Mouse (Mus musculus) midbrain, postnatal 0 days (tissue): ENCODE measurements at regions not wholly inside any gene's neighbourhood (a gene's known extent, or its start where the extent isn't known, plus 50 kb on each side); places are given as distances from the start of the nearest gene placed in this dataset.
"Not testable (repeated sequence)": the region's sequence is repeated elsewhere in the genome, so short reads cannot be mapped to it uniquely, and the experiment has no call there.

ENCODE experiments used
- ATAC-seq: fragments of 200-750 bp; cut with Nextera tagmentation; 2 replicates; pipeline ENCODE4 v1.8.0; 2017; ENCODE audit warnings: moderate number of reproducible peaks, mild to moderate bottlenecking, moderate TSS enrichment, moderate library complexity; ENCODE audit not compliant: low FRiP score
- DNase-seq: peaks from one replicate; pipeline ENCODE4 v3.0.0-alpha.2; 2015; ENCODE audit warnings: low spot score
- H3K27ac ChIP-seq: fragments of 300-500 bp; sonication (generic); 2 replicates; pipeline ENCODE4 v1.5.1; 2014; ENCODE audit warnings: low read depth, mild to moderate bottlenecking, low read length, mixed read lengths
- H3K27me3 ChIP-seq: fragments of 300-500 bp; sonication (generic); 2 replicates; pipeline ENCODE4 v1.6.1; 2014; ENCODE audit warnings: low read length, control low read depth, mixed read lengths; ENCODE audit not compliant: insufficient read depth
- H3K36me3 ChIP-seq: fragments of 300-500 bp; sonication (generic); 2 replicates; pipeline ENCODE4 v1.6.1; 2014; ENCODE audit warnings: low read length, control low read depth, mixed read lengths; ENCODE audit not compliant: insufficient read depth
- H3K4me1 ChIP-seq: fragments of 300-500 bp; sonication (generic); 2 replicates; pipeline ENCODE4 v1.6.1; 2014; ENCODE audit warnings: mild to moderate bottlenecking, control low read depth, antibody characterized with exemption, low read length, mixed read lengths; ENCODE audit not compliant: insufficient read depth
- H3K4me2 ChIP-seq: fragments of 300-500 bp; sonication (generic); 2 replicates; pipeline ENCODE4 v1.6.1; 2014; ENCODE audit warnings: low read depth, mild to moderate bottlenecking, low read length, mixed read lengths; ENCODE audit not compliant: poor library complexity, severe bottlenecking
- H3K4me3 ChIP-seq: fragments of 300-500 bp; sonication (generic); 2 replicates; pipeline ENCODE4 v1.5.1; 2014; ENCODE audit warnings: low read depth, mild to moderate bottlenecking, low read length, moderate library complexity
- H3K9ac ChIP-seq: fragments of 300-500 bp; sonication (generic); replicated peaks from 2 replicates; pipeline ENCODE4 v1.6.1; 2014; ENCODE audit warnings: mild to moderate bottlenecking, low read length, moderate library complexity, mixed read lengths; ENCODE audit not compliant: poor library complexity, severe bottlenecking
- H3K9me3 ChIP-seq: fragments of 300-500 bp; sonication (generic); 2 replicates; pipeline ENCODE4 v1.6.1; 2016; ENCODE audit warnings: low read length, control low read depth
- CTCF ChIP-seq: IDR thresholded peaks from 2 replicates; pipeline ENCODE4 v1.5.1; 2016; ENCODE audit warnings: antibody characterized with exemption, mild to moderate bottlenecking
- WGBS: fragments of 180-500 bp; shearing (Covaris S2); extraction: QIAGEN DNeasy Blood & Tissue Kit; methylation state at CpG from one replicate; pipeline ENCODE4 v1.1.7; 2014; 5-methylcytosine and 5-hydroxymethylcytosine counted together

- not testable (repeated sequence) for H3K27me3 ChIP-seq, H3K27ac ChIP-seq, H3K4me2 ChIP-seq, H3K36me3 ChIP-seq, H3K9ac ChIP-seq, H3K4me3 ChIP-seq, H3K4me1 ChIP-seq, DNase-seq, H3K9me3 ChIP-seq, ATAC-seq
Measured at GRCm38 (mm10) chr7:93254287-93254686, 174.6 kb downstream of the Fam181b start.

GRCm38 (mm10) chr7:93285748-93286147, 206.1 kb downstream of the Fam181b start:
- H3K27me3 ChIP-seq = no peaks in the 10 kb centered on the region
- H3K4me2 ChIP-seq = no peak overlapping the region
- DNase-seq (no peak), ATAC-seq (no peak)
- no peak overlapping the region for H3K4me3 ChIP-seq
- 68% methylated on average over 3 of the region's 3 CpGs for WGBS
- no peaks in the 10 kb centered on the region for H3K9me3 ChIP-seq
- no peaks in the 10 kb centered on the region for H3K36me3 ChIP-seq
- TF ChIP-seq CTCF = no peak
- no peak overlapping the region for H3K27ac ChIP-seq
- no peaks in the 10 kb centered on the region for H3K4me1 ChIP-seq
- no peak overlapping the region for H3K9ac ChIP-seq

- TF ChIP-seq CTCF = no peak
- H3K4me3 ChIP-seq = no peak overlapping the region
- WGBS = 50% methylated on average over 3 of the region's 3 CpGs
- H3K9me3 ChIP-seq = no peaks in the 10 kb centered on the region
- no peaks in the 10 kb centered on the region for H3K4me1 ChIP-seq
- DNase-seq = no peak
- H3K4me2 ChIP-seq = no peak overlapping the region
- no peak for ATAC-seq
- no peaks in the 10 kb centered on the region for H3K27me3 ChIP-seq
- H3K36me3 ChIP-seq = no peaks in the 10 kb centered on the region
- H3K27ac ChIP-seq = no peak overlapping the region
- no peak overlapping the region for H3K9ac ChIP-seq
Measured at GRCm38 (mm10) chr7:93291457-93291856, 211.8 kb downstream of the Fam181b start.

GRCm38 (mm10) chr7:93291945-93292696, 212.5 kb downstream of the Fam181b start:
- 0 out of 2 replicates have a peak overlapping the region, but pooled peaks have one; percentile 18 for H3K27ac ChIP-seq
- no peaks in the 10 kb centered on the region for H3K4me1 ChIP-seq
- no peak overlapping the region for H3K4me2 ChIP-seq
- 15% methylated on average over 3 of the region's 3 CpGs for WGBS
- no peak overlapping the region for H3K9ac ChIP-seq
- DNase-seq (no peak), ATAC-seq (no peak)
- no peaks in the 10 kb centered on the region for H3K27me3 ChIP-seq
- H3K9me3 ChIP-seq = no peaks in the 10 kb centered on the region
- H3K4me3 ChIP-seq = no peak overlapping the region
- TF ChIP-seq CTCF = no peak
- no peaks in the 10 kb centered on the region for H3K36me3 ChIP-seq

- no peak overlapping the region for H3K27ac ChIP-seq
- no peaks in the 10 kb centered on the region for H3K27me3 ChIP-seq
- WGBS = 42% methylated on average over 1 of the region's 1 CpGs
- no peak for DNase-seq
- no peak for ATAC-seq
- no peak for TF ChIP-seq CTCF
- no peaks in the 10 kb centered on the region for H3K4me1 ChIP-seq
- no peaks in the 10 kb centered on the region for H3K36me3 ChIP-seq
- H3K9ac ChIP-seq = no peak overlapping the region
- H3K4me3 ChIP-seq = no peak overlapping the region
- no peak overlapping the region for H3K4me2 ChIP-seq
- H3K9me3 ChIP-seq = no peaks in the 10 kb centered on the region
Measured at GRCm38 (mm10) chr7:93312731-93313130, 233.1 kb downstream of the Fam181b start.

- WGBS = 56% methylated on average over 1 of the region's 1 CpGs
- DNase-seq = no peak
Measured at GRCm38 (mm10) chr7:93331351-93331750, 251.7 kb downstream of the Fam181b start.

More at GRCm38 (mm10) chr7:93331351-93331750, 251.7 kb downstream of the Fam181b start:
- H3K9me3 ChIP-seq = no peaks in the 10 kb centered on the region
- H3K36me3 ChIP-seq = no peaks in the 10 kb centered on the region
- no peaks in the 10 kb centered on the region for H3K27me3 ChIP-seq
- H3K4me1 ChIP-seq = no peaks in the 10 kb centered on the region; the same call in 1 of the 2 replicates
- H3K27ac ChIP-seq = no peak overlapping the region
- ATAC-seq = no peak
- H3K4me2 ChIP-seq = no peak overlapping the region
- H3K9ac ChIP-seq = no peak overlapping the region
- no peak for TF ChIP-seq CTCF
- no peak overlapping the region for H3K4me3 ChIP-seq
